Comparison of ENCODE assay signal across 8 mouse cellular contexts in the genomic region with DNA sequence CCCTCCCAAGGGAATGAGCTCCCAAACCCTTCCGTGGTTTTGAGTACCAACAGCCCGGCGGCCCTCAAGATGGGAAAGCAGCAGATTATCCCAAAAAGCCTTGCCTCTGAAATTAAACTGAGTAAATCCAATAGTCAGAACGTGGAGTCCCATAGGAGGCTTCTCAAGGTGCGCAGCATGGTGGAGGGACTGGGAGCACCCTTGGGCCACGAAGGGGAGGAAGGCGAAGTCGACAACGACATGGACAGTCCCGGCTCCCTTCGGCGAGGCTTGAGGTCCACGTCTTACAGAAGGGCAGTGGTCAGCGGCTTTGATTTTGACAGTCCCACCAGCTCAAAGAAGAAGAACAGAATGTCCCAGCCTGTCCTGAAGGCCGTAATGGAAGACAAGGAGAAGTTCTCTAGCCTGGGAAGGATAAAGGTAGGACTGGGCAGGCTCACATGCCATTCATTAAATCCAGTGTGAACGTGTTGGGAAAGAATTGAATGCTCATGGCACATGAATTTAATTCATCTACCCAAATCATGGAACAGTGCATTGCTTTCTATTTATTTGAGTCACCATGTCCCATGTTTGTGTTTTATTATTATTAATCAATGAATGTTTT. TPM values are rescaled to one million over a fixed set of nuclear protein-coding genes. Genes with fewer than 3 reads are reported as not detected.
DNase-seq lines count a peak whose midpoint lies in the region; ATAC-seq and TF ChIP-seq lines count a peak whose summit lies in the region.

No protein-coding gene starts in this region.

- H3K9ac ChIP-seq in forebrain, embryonic 16.5 days (replicated peaks; ENCODE audit: low read depth, low read length), result peak overlapping the region; percentile 81
- H3K9ac ChIP-seq in liver, embryonic 13.5 days, result no peak overlapping the region

- no peaks in the 10 kb centered on the region for H3K36me3 ChIP-seq in forebrain, embryonic 16.5 days (ENCODE audit: control insufficient read depth, insufficient read depth)
- H3K36me3 ChIP-seq in liver, embryonic 13.5 days, result no peaks in the 10 kb centered on the region
- peaks cover 3% of the 10 kb centered on the region for H3K36me3 ChIP-seq in small intestine, adult 2 months (ENCODE audit: control insufficient read depth, insufficient read depth, low read length)

- peak overlapping the region; percentile 80 for H3K4me3 ChIP-seq in left cerebral cortex, adult 2 months
- H3K4me3 ChIP-seq in forebrain, embryonic 16.5 days (replicated peaks; ENCODE audit: low read length), result peak overlapping the region; percentile 88
- H3K4me3 ChIP-seq in liver, embryonic 13.5 days (replicated peaks), result peak overlapping the region; percentile 57
- H3K4me3 ChIP-seq in small intestine, adult 2 months (ENCODE audit: low read depth, low read length), result peak overlapping the region; percentile 88

- TF ChIP-seq POLR2A in small intestine, adult 2 months (IDR thresholded peaks at IDR 0.05; ENCODE audit: low read depth, low read length), result no peak

- peak overlapping the region; percentile 8; the same call in 1 of the 2 replicates for H3K27ac ChIP-seq in left cerebral cortex, adult 2 months
- H3K27ac ChIP-seq in forebrain, embryonic 16.5 days (ENCODE audit: low read length), result no peak overlapping the region
- H3K27ac ChIP-seq in liver, embryonic 13.5 days, result no peak overlapping the region
- peak overlapping the region; percentile 88 for H3K27ac ChIP-seq in small intestine, adult 2 months (ENCODE audit: insufficient read depth, low read depth, low read length)

- H3K9me3 ChIP-seq in forebrain, embryonic 16.5 days (ENCODE audit: control insufficient read depth, low read length), result no peaks in the 10 kb centered on the region
- no peaks in the 10 kb centered on the region for H3K9me3 ChIP-seq in liver, embryonic 13.5 days (replicated peaks)

- peaks cover 13% of the 10 kb centered on the region for H3K4me1 ChIP-seq in forebrain, embryonic 16.5 days (replicated peaks; ENCODE audit: control insufficient read depth, insufficient read depth, low read length)
- H3K4me1 ChIP-seq in liver, embryonic 13.5 days (replicated peaks), result no peaks in the 10 kb centered on the region
- H3K4me1 ChIP-seq in small intestine, adult 2 months (ENCODE audit: control insufficient read depth, insufficient read depth, insufficient read length, low read length), result peaks cover 11% of the 10 kb centered on the region; the same call in 1 of the 2 replicates

- no peaks in the 10 kb centered on the region for H3K27me3 ChIP-seq in forebrain, embryonic 16.5 days (replicated peaks; ENCODE audit: control insufficient read depth, insufficient read depth, low read length)
- H3K27me3 ChIP-seq in liver, embryonic 13.5 days, result peaks cover 46% of the 10 kb centered on the region
- no peaks in the 10 kb centered on the region for H3K27me3 ChIP-seq in small intestine, adult 2 months (ENCODE audit: control insufficient read depth, insufficient read depth, low read length)

- no peak for ATAC-seq in forebrain, embryonic 16.5 days
- ATAC-seq in liver, embryonic 13.5 days (ENCODE audit: low read depth), result no peak

- H3K4me2 ChIP-seq in forebrain, embryonic 16.5 days (ENCODE audit: low read length), result peak overlapping the region; percentile 86
- H3K4me2 ChIP-seq in liver, embryonic 13.5 days, result peak overlapping the region; percentile 72

- intact Hi-C loops in left cerebral cortex, adult 2 months (cut with DNase I), result loop anchor here (5.0 kb wide), 2 partner anchors 117 to 123 kb away; no protein-coding TSS in a partner anchor

- 8% methylated on average over 16 of the region's 16 CpGs for WGBS in forebrain, embryonic 16.5 days
- whole genome bisulfite sequencing in liver, embryonic 13.5 days (ENCODE audit: insufficient replicate concordance), result 16% methylated on average over 16 of the region's 16 CpGs
- WGBS in small intestine, adult 2 months, result 14% methylated on average over 16 of the region's 16 CpGs

- no peak for TF ChIP-seq CTCF in left cerebral cortex, adult 2 months (IDR thresholded peaks at IDR 0.05)
- TF ChIP-seq CTCF in small intestine, adult 2 months (IDR thresholded peaks at IDR 0.05; ENCODE audit: extremely low read depth, insufficient read length, insufficient replicate concordance, low read depth, low read length), result no peak

- no peak for DNase-seq in left cerebral cortex, adult 2 months (ENCODE audit: extremely low spot score in 1 of 2, low spot score in 2 of 2)
- no peak for DNase-seq in left cerebral cortex, adult 9 months (ENCODE audit: low spot score in 2 of 2)
- no peak for DNase-seq in liver, embryonic 13.5 days
- DNase-seq in thymus, postnatal 10 days (ENCODE audit: low spot score in 2 of 2), result no peak
- DNase-seq in adrenal gland, postnatal 36 days, result no peak
- DNase-seq in gastrocnemius, adult 8-10 months (ENCODE audit: low spot score in 2 of 2), result no peak

RNA-seq across cellular contexts. Expression of gene Arhgef26, which starts 2.1 kb away (rescaled TPM):
- total RNA-seq in left cerebral cortex, adult 2 months (2021), result 10 to 100 TPM; 23.0 to 26.5 TPM
- 15.6 and 18.1 TPM in 2 replicates for polyA plus RNA-seq in forebrain, embryonic 16.5 days (2015; fragmentation: Nextera tagmentation; extraction: Ambion mirVana)
- polyA plus RNA-seq in liver, embryonic 13.5 days (2015; fragmentation: Nextera tagmentation; extraction: Ambion mirVana), result 0.46 and 0.52 TPM in 2 replicates
- 9.3 and 14.2 TPM in 2 replicates for polyA plus RNA-seq in small intestine, adult 2 months (2012; rRNA removed)
- 1 to 10 TPM; 1.8 to 2.5 TPM for total RNA-seq in adrenal gland, postnatal 36 days (2021)
- total RNA-seq in gastrocnemius, adult 8-10 months (2022), result 1 to 10 TPM in 1 of 4 experiments, under 1 TPM in 3; 0.27 to 1.1 (median 0.65) TPM

Comparison
In these comparisons a context has a peak if more than half of its experiments do, and no peak if none do; other contexts are left out.
1. H3K27ac ChIP-seq: peak in left cerebral cortex, adult 2 months (single experiment) and small intestine, adult 2 months (single experiment); none in forebrain, embryonic 16.5 days (single experiment) and liver, embryonic 13.5 days (single experiment).
2. RNA of gene Arhgef26, which starts 2.1 kb away (total RNA-seq): 23.0 to 26.5 TPM in left cerebral cortex, adult 2 months; 1.8 to 2.5 TPM in adrenal gland, postnatal 36 days and 0.27 to 1.1 TPM in gastrocnemius, adult 8-10 months; every median in the first group is over 4 times any median in the second.
3. Peak in every context shown above with its lines, with median percentiles within 50 percentile points of each other: H3K4me3 ChIP-seq.